Mouse (Mus musculus) megakaryocyte, adult 5-6 weeks (primary cell): ENCODE results near the gene Stx18. TPM values are rescaled to one million over a fixed set of nuclear protein-coding genes. Genes with fewer than 3 reads are reported as not detected.

Experiments used
- total RNA-seq, 2 experiments: library from RNA; stranded (forward) in 1 of 2; stranded (reverse) in 1 of 2; fragments of 153-499, 151-499 nt in 1 of 2; fragments of 221-1000, 200-1000 nt in 1 of 2; gene quantifications; 2 replicates each; pipeline versions ENCODE4 v1.2.3 to v1.2.4; 2015 to 2017

Stx18 gene
- total RNA-seq, 2 experiments from 2014 or later, result 22.8 to 49.0 TPM

Other genes with a start within 250 kb of the Stx18 start
- gene Msx1, start 214.2 kb upstream of the Stx18 start, total RNA-seq (2015), result not detected in 2 replicates
- not detected in 2 replicates for gene Msx1, start 214.2 kb upstream of the Stx18 start, total RNA-seq (2017)
- 0.39 TPM in 1 of 2 replicates, not detected in the other for gene Nsg1, start 121.2 kb downstream of the Stx18 start, total RNA-seq (2015)
- 1.2 TPM in 1 of 2 replicates, not detected in the other for gene Nsg1, start 121.2 kb downstream of the Stx18 start, total RNA-seq (2017)
- 4.4 and 6.0 TPM in 2 replicates for gene Zbtb49, start 181.7 kb downstream of the Stx18 start, total RNA-seq (2015)
- 4.0 and 7.7 TPM in 2 replicates for gene Zbtb49, start 181.7 kb downstream of the Stx18 start, total RNA-seq (2017)
- 27.6 and 33.7 TPM in 2 replicates for gene Lyar, start 181.7 kb downstream of the Stx18 start, total RNA-seq (2015)
- gene Lyar, start 181.7 kb downstream of the Stx18 start, total RNA-seq (2017), result 28.1 and 45.1 TPM in 2 replicates
- gene Tmem128, start 221.4 kb downstream of the Stx18 start, total RNA-seq (2015), result 95.8 and 96.8 TPM in 2 replicates
- gene Tmem128, start 221.4 kb downstream of the Stx18 start, total RNA-seq (2017), result 32.3 and 34.5 TPM in 2 replicates
- not detected in 2 replicates for gene Otop1, start 237.2 kb downstream of the Stx18 start, total RNA-seq (2015)
- not detected in 2 replicates for gene Otop1, start 237.2 kb downstream of the Stx18 start, total RNA-seq (2017)